Mouse (Mus musculus) layer of hippocampus, adult 9-11 months (tissue): ENCODE measurements around the gene Osbpl10.
"Not testable (repeated sequence)": the region's sequence is repeated elsewhere in the genome, so short reads cannot be mapped to it uniquely, and the experiment has no call there.

Experiments
- DNase-seq: peaks from one replicate; pipeline ENCODE4 v3.0.0; 2022

Gene Osbpl10

GRCm38 (mm10) chr9:114986361-114986760 lies 8.0 kb downstream of the Osbpl10 start:
- peak; percentile 43 for DNase-seq

- no peak for DNase-seq
Observed at GRCm38 (mm10) chr9:114988029-114988428, 9.7 kb downstream of the Osbpl10 start.

- no peak for DNase-seq
Observed at GRCm38 (mm10) chr9:114988610-114989327, 10.4 kb downstream of the Osbpl10 start.

- no peak for DNase-seq
Observed at GRCm38 (mm10) chr9:114990421-114990820, 12.1 kb downstream of the Osbpl10 start.

- no peak for DNase-seq
Observed at GRCm38 (mm10) chr9:114992528-114992927, 14.2 kb downstream of the Osbpl10 start.

- DNase-seq, result no peak
Observed at GRCm38 (mm10) chr9:114995250-114995649, 16.9 kb downstream of the Osbpl10 start.

- no peak for DNase-seq
Observed at GRCm38 (mm10) chr9:114995716-114996115, 17.3 kb downstream of the Osbpl10 start.

- DNase-seq, result no peak
Observed at GRCm38 (mm10) chr9:114996489-114996888, 18.1 kb downstream of the Osbpl10 start.

GRCm38 (mm10) chr9:114999010-114999770 lies 20.8 kb downstream of the Osbpl10 start:
- DNase-seq, result no peak

- DNase-seq, result no peak
Observed at GRCm38 (mm10) chr9:114999771-115000146, 21.4 kb downstream of the Osbpl10 start.

- DNase-seq, result no peak
Observed at GRCm38 (mm10) chr9:115005446-115005845, 27.1 kb downstream of the Osbpl10 start.

- no peak for DNase-seq
Observed at GRCm38 (mm10) chr9:115007776-115008175, 29.4 kb downstream of the Osbpl10 start.

GRCm38 (mm10) chr9:115008194-115008593 lies 29.8 kb downstream of the Osbpl10 start:
- peak; percentile 47 for DNase-seq

- DNase-seq, result no peak
Observed at GRCm38 (mm10) chr9:115012367-115012766, 34.0 kb downstream of the Osbpl10 start.

GRCm38 (mm10) chr9:115020141-115020540 lies 41.8 kb downstream of the Osbpl10 start:
- DNase-seq, result no peak

- no peak for DNase-seq
Observed at GRCm38 (mm10) chr9:115021419-115021818, 43.0 kb downstream of the Osbpl10 start.

- DNase-seq, result no peak
Observed at GRCm38 (mm10) chr9:115023137-115023536, 44.8 kb downstream of the Osbpl10 start.

GRCm38 (mm10) chr9:115023708-115024383 lies 45.5 kb downstream of the Osbpl10 start:
- DNase-seq, result peak; percentile 70

- no peak for DNase-seq
Observed at GRCm38 (mm10) chr9:115029307-115029706, 50.9 kb downstream of the Osbpl10 start.

- no peak for DNase-seq
Observed at GRCm38 (mm10) chr9:115030581-115030980, 52.2 kb downstream of the Osbpl10 start.

GRCm38 (mm10) chr9:115031046-115031445 lies 52.7 kb downstream of the Osbpl10 start:
- not testable (repeated sequence) for DNase-seq

GRCm38 (mm10) chr9:115032786-115033185 lies 54.4 kb downstream of the Osbpl10 start:
- DNase-seq, result no peak

- no peak for DNase-seq
Observed at GRCm38 (mm10) chr9:115034271-115034670, 55.9 kb downstream of the Osbpl10 start.

GRCm38 (mm10) chr9:115034788-115035187 lies 56.4 kb downstream of the Osbpl10 start:
- DNase-seq, result no peak
